Mouse (Mus musculus): ENCODE data around the gene Rbbp8nl.
A peak's percentile ranks its signal among the peaks of the same experiment; 100 is the strongest.

Gene Rbbp8nl

DNA sequence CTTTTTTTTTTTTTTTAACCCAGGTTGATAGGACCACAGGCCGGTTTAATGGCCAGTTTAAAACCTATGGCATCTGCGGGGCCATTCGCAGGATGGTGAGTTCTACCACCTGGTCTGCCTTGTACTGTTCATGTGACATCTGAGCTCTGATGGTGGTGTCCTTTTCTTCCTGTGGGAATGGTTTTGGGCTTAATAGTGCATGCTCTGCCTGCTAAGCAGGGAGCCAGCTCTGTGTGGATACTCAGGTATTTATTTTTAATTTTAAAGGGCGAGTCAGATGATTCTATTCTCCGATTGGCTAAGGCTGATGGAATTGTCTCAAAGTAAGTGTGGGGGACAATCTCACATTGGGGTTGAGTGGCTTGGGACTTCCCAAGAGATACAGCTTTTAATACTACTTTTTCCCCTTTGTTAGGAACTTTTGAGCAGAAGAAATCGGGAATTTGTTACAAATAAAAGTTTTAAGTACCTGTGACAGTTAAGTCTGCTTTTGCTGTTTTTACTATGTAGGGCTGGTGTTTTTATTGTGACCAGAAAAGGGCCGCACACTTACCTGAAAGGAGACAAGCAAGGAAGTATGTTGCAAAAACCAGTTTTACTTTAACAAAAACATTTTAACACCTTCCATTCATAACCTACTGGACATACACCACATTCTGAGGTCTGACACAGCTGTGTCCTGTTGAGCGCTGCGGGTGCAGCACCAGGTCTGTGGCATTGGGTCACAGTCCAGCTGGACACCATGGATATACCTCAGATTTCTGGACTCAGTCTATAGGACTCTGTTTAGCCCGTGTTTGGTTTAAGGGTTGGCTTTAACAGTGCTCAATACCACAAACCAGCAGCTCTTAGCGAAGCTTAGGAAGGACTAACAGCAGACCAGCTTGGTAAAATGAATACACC lies 31.5 kb downstream of the Rbbp8nl start:
- DNase-seq (ENCODE audit: low spot score in 2 of 2), result no peak

GRCm38 (mm10) chr2:180257001-180257521 lies 32.6 kb downstream of the Rbbp8nl start, which contains the start of gene Rps21:
TSS of gene Rps21 (plus strand) at chr2:180257377.
- peak; percentile 97 to 98 for DNase-seq (ENCODE audit: low spot score in 2 of 2)

GRCm38 (mm10) chr2:180256296-180257000 lies 33.2 kb downstream of the Rbbp8nl start:
- DNase-seq (ENCODE audit: low spot score in 2 of 2), result no peak

DNA sequence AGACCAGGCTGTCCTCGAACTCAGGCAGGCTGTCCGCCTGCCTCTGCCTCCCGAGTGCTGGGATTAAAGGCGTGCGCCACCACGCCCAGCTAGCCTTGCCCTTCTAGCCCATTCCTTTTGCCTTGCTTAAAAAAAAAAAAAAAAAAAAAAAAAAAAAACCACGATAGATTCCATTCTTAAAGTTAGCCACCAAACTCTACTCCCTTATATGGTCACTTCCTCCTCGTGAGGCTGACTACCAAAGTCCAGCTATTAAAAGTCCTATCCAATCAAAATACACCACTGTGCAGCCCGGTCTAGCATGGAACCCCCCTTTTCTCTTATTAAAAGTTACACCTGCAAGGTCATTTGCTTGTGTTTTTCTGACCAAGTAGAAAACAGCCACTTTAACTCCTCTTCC lies 34.0 kb downstream of the Rbbp8nl start:
- DNase-seq (ENCODE audit: low spot score in 2 of 2), result no peak

DNA sequence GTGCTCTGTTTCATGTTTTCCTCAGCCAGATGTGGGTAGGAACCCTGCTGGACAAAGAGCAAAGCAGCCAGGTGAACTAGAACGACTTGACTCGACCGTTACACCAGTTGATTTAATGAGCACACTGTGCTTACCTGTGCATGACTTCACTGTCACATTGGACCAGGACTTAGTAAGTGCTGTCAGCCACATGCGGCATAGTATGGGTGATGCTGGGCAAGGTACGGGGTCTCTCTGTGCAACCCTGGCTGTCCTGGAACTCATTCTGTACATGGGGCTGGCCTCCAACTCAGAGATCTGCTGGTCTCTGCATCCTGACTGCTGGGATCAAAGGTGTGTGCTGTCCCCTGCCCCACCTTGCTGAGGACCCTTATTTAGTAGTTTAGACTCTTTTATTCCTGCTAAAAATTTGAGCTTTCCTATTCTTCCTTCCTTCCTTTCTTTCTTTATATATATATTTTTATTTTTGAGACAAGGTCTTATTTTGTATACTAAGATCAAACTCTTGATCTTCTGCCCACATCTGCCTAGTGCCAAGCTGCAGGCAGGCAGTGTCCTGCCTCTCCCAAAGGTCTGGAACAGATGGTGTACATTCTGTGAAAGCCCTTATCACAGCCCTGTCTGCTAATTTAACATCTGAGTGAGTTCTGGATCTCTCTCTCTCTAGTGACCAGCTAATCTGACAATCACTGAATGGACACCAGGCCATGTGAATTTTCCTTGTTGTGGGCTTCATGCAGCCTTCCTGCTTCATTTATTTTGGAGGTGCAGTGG lies 35.1 kb downstream of the Rbbp8nl start:
- DNase-seq (ENCODE audit: low spot score in 2 of 2), result no peak

- DNase-seq (ENCODE audit: low spot score in 2 of 2), result no peak
These were observed 37.8 kb downstream of the Rbbp8nl start for GRCm38 (mm10) chr2:180251838-180252237.

- DNase-seq (ENCODE audit: low spot score in 2 of 2), result peak; percentile 89 to 90
These were observed 38.6 kb downstream of the Rbbp8nl start for GRCm38 (mm10) chr2:180250930-180251611.

DNA sequence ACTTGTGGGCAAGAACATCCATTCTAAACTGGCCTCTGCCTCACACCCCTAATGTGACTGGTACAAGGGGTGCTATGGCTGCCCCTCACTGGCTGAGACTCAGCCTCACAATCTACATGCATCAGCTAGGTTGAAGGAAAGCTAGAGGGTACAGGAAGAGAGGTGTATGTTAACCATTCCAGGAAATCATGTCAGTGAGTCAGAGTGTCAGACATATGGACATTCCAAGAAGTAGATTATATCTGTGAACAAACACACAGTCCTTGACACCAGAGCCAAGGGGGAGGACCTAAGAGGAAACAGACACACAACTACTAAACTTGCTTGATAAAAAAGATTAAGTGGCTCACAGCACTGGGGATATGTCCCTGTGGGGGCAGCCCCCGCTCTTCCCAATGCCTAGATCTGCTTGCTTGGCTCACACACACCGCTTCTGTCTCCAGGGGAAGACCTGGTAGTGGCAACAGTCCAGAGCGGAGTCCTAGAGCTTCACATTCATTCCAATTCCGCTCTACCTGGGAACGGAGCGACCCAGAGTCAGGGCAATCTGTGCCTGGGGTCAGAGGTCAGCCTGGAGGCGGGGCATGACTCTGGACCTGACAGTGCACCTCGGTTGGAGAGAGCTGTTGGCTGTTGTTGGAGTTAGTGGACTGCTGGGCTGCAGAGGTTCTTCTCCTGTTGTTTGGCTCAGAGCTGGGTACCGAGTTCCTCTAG lies 40.6 kb downstream of the Rbbp8nl start:
- no peak for DNase-seq (ENCODE audit: low spot score in 2 of 2)

GRCm38 (mm10) chr2:180247916-180248315 lies 41.8 kb downstream of the Rbbp8nl start:
- DNase-seq (ENCODE audit: low spot score in 2 of 2), result no peak

DNA sequence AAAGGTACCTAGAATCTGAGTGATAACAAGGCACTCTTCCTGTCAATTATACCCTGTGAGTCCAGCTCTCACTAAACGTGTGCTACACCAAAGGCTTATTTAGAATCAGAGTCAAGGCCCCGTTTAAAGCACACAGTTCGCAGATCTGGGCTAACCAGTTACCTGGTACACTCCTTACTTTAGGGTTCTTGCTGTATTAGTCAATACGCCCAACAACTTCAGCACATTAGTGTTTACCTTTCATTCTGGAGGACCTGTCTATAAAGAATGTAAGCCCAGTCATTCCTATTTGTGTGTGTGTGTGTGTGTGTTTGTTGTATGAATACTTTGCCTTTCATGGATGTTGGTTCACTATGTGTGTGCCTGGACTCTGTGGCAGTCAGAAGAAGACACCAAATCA lies 46.6 kb downstream of the Rbbp8nl start:
- DNase-seq (ENCODE audit: low spot score in 2 of 2), result no peak

GRCm38 (mm10) chr2:180238591-180238990 lies 51.1 kb downstream of the Rbbp8nl start:
- DNase-seq (ENCODE audit: low spot score in 2 of 2), result no peak

GRCm38 (mm10) chr2:180237601-180238345 lies 51.9 kb downstream of the Rbbp8nl start:
- DNase-seq (ENCODE audit: low spot score in 2 of 2), result no peak

- no peak for DNase-seq (ENCODE audit: low spot score in 2 of 2)
These were observed 52.7 kb downstream of the Rbbp8nl start for GRCm38 (mm10) chr2:180236930-180237329.

DNA sequence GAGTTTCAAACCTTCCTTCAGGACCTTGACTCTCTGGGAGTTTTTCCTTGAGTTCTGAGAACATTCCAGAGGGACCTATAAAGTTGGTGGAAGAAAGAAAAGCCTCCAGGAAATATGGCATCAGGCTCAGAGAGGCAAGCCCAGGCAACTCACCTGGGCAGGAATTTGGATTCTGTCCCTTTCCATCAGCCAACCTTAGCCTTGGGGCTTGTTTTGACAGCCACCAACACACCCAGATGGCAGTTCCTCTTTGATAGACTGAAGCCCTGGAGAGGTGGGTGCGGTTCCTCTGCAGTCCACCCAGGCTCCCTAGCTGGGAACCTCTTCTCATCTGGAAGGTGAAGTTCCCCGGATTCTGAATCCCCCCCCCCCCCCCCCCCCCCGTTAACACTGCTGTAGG lies 53.2 kb downstream of the Rbbp8nl start:
- DNase-seq (ENCODE audit: low spot score in 2 of 2), result no peak

DNA sequence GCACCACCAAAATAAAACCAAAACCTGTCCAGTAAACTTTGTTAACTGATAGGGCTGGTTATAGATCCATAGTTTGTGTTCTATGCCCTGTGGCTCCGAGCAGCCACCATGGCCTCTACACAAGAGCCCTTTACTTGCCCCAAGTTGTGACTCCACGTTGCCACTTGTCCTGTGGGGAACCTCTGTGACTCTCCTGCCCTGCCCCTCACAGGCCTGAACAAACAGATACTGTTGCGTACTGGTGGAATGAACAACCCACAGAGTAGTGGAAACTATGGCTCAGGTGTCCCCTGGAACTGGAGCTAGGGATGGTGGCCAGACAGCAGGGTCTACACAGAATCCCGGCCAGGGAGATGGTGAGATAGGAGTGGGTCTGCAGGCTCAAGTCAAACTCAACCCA lies 53.9 kb downstream of the Rbbp8nl start:
- DNase-seq (ENCODE audit: low spot score in 2 of 2), result no peak

DNA sequence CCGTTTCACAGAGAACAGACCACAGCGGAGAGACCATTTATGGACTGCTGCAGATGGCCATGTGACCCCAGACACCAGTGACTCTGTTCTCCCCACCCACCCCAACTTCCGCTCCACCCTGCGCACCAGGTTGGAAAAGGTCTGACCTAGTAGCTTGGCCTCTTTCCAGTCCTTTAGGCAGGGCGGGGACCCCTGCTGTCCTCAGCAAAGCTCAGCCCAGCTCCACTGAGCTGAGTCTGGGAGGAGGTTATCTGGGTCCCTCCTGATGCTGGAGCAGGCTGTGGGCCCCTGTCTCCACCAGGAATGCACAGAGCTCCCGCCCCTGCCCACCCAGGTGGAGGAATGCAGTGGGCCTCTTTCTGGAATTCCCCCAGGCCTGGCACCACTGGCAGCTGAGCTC lies 54.7 kb downstream of the Rbbp8nl start:
- no peak for DNase-seq (ENCODE audit: low spot score in 2 of 2)

DNA sequence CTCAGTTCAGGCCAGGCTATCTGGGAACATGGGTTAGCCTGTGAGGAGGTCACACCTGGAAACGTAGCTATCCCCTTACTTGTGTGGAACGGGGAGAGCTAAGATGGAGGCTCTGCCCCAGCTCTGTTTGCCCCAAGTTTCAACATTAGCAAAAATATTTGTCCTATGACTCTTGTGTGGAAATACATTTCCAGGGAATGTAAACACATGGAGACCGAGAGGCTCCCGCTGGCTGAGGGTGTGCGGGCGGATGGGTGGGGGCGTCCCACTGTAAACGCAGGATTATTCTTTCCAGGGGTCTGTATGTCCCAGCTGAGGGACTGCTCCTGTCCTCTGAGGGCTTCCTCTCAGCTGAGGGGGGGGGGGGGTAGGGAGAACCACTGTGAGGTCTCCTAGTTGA lies 55.3 kb downstream of the Rbbp8nl start:
- DNase-seq (ENCODE audit: low spot score in 2 of 2), result no peak

- no peak for DNase-seq (ENCODE audit: low spot score in 2 of 2)
These were observed 56.4 kb downstream of the Rbbp8nl start for GRCm38 (mm10) chr2:180233101-180233904.

GRCm38 (mm10) chr2:180230482-180230881 lies 59.2 kb downstream of the Rbbp8nl start:
- no peak for DNase-seq (ENCODE audit: low spot score in 2 of 2)

All from right cerebral cortex, adult 2 months (tissue).